26 mouse cellular contexts compared by ENCODE assay signal in the genomic region with DNA sequence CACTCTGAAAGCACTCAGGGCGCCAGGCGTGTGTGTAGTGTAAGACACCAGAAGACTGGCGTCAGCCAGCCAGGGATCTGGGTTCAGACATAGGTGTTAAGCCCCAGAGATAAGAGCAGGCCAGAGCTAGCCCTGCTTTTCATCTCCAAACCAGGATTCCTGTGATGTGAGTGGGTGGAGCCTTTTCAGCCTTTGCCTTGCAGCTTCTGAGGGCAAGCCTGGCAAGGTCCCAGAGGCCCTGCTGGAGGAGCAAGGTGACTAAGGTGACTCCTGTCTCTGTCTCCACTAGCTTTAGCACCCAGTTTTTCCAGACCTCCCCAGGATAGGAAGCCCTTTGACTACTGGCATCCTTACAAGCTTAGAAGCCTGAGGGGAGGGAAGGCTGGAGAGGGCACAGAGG. TPM values are rescaled to one million over a fixed set of nuclear protein-coding genes. Genes with fewer than 3 reads are reported as not detected.
DNase-seq lines count a peak whose midpoint lies in the region; ATAC-seq and TF ChIP-seq lines count a peak whose summit lies in the region.
"Had no signal": no experiment of that assay in that cellular context is flagged by ENCODE, and none has a peak within 500 bp of the region (broad histone marks: within the 10 kb centered on the region; RNA-seq: fewer than 3 reads in every experiment).

No protein-coding gene starts in this region.

- TF ChIP-seq POLR2A in MEL (IDR thresholded peaks at IDR 0.05; ENCODE audit: control insufficient read depth in 1 of 2, insufficient read depth in 1 of 2, low read depth in 1 of 2, low read length in 2 of 2, poor library complexity in 1 of 2) = no peak

- no peak overlapping the region for H3K4me2 ChIP-seq in embryonic facial prominence, embryonic 13.5 days
- H3K4me2 ChIP-seq in hindbrain, embryonic 11.5 days (replicated peaks; ENCODE audit: low read depth, low read length) = no peak overlapping the region
- H3K4me2 ChIP-seq: embryonic facial prominence, embryonic 15.5 days; hindbrain, embryonic 13.5 days; liver, embryonic 11.5 days had no signal

- peak overlapping the region; percentile 70 for H3K27ac ChIP-seq in heart, embryonic 10.5 days
- H3K27ac ChIP-seq in MEL (ENCODE audit: control insufficient read depth, low read depth, low read length) = no peak overlapping the region
- no peak overlapping the region for H3K27ac ChIP-seq in embryonic facial prominence, embryonic 13.5 days
- H3K27ac ChIP-seq in hindbrain, embryonic 11.5 days (ENCODE audit: low read depth, low read length) = no peak overlapping the region
- H3K27ac ChIP-seq: embryonic facial prominence, embryonic 15.5 days; forebrain, embryonic 10.5 days; hindbrain, embryonic 13.5 days; layer of hippocampus, adult 2 months had no signal

- 28% methylated on average over 3 of the region's 3 CpGs for WGBS in heart, embryonic 10.5 days
- 79% methylated on average over 3 of the region's 3 CpGs for WGBS in embryonic facial prominence, embryonic 13.5 days
- 81% methylated on average over 3 of the region's 3 CpGs for WGBS in hindbrain, embryonic 11.5 days

- no peak overlapping the region for H3K4me3 ChIP-seq in heart, embryonic 10.5 days
- H3K4me3 ChIP-seq in MEL (ENCODE audit: control insufficient read depth in 1 of 2, insufficient read depth in 1 of 2, low read depth in 2 of 2, low read length in 2 of 2) = no peak overlapping the region
- H3K4me3 ChIP-seq in embryonic facial prominence, embryonic 13.5 days = no peak overlapping the region
- no peak overlapping the region for H3K4me3 ChIP-seq in hindbrain, embryonic 11.5 days (ENCODE audit: low read depth, low read length)
- H3K4me3 ChIP-seq: embryonic facial prominence, embryonic 15.5 days; forebrain, embryonic 10.5 days; hindbrain, embryonic 13.5 days; layer of hippocampus, adult 2 months; megakaryocyte, embryonic 14.5 days had no signal

- no peak for TF ChIP-seq RAD21 in MEL (IDR thresholded peaks at IDR 0.05; ENCODE audit: low read depth, low read length)

- H3K9me3 ChIP-seq in heart, embryonic 10.5 days = no peaks in the 10 kb centered on the region
- H3K9me3 ChIP-seq in MEL (replicated peaks; ENCODE audit: insufficient read depth, low read length) = no peaks in the 10 kb centered on the region
- no peaks in the 10 kb centered on the region for H3K9me3 ChIP-seq in embryonic facial prominence, embryonic 13.5 days
- H3K9me3 ChIP-seq in hindbrain, embryonic 11.5 days (ENCODE audit: control insufficient read depth, low read length) = no peaks in the 10 kb centered on the region
- H3K9me3 ChIP-seq: embryonic facial prominence, embryonic 15.5 days; forebrain, embryonic 10.5 days; hindbrain, embryonic 13.5 days; megakaryocyte, embryonic 14.5 days had no signal

- TF ChIP-seq EP300 in MEL (IDR thresholded peaks at IDR 0.05; ENCODE audit: low read depth in 1 of 2, low read length in 2 of 2) = no peak

- no peak for TF ChIP-seq CTCF in MEL (IDR thresholded peaks at IDR 0.05 in 2 of 3, conservative IDR thresholded peaks at IDR 0.05 in 1 of 3; ENCODE audit: control insufficient read depth in 1 of 3, insufficient read depth in 1 of 3, low read depth in 2 of 3, low read length in 3 of 3, poor library complexity in 1 of 3, severe bottlenecking in 1 of 3)

- peaks cover 96% of the 10 kb centered on the region for H3K4me1 ChIP-seq in heart, embryonic 10.5 days
- no peaks in the 10 kb centered on the region for H3K4me1 ChIP-seq in MEL (ENCODE audit: control insufficient read depth in 1 of 2, insufficient read depth in 2 of 2, low read length in 2 of 2)
- peaks cover 57% of the 10 kb centered on the region for H3K4me1 ChIP-seq in embryonic facial prominence, embryonic 13.5 days
- H3K4me1 ChIP-seq in hindbrain, embryonic 11.5 days (replicated peaks; ENCODE audit: control insufficient read depth, insufficient read depth, low read length) = no peaks in the 10 kb centered on the region

- intact Hi-C loops in heart, postnatal 25 days (cut with DNase I) = no loop called here

- H3K9ac ChIP-seq in MEL (ENCODE audit: control insufficient read depth, low read depth, low read length, poor library complexity, severe bottlenecking) = no peak overlapping the region
- 0 out of 2 replicates have a peak overlapping the region, but pooled peaks have one; percentile 11 for H3K9ac ChIP-seq in embryonic facial prominence, embryonic 13.5 days
- no peak overlapping the region for H3K9ac ChIP-seq in hindbrain, embryonic 11.5 days (ENCODE audit: low read depth, low read length)
- H3K9ac ChIP-seq: embryonic facial prominence, embryonic 15.5 days; hindbrain, embryonic 13.5 days had no signal

- no peaks in the 10 kb centered on the region for H3K36me3 ChIP-seq in heart, embryonic 10.5 days
- no peaks in the 10 kb centered on the region for H3K36me3 ChIP-seq in MEL (ENCODE audit: control insufficient read depth in 1 of 2, insufficient read depth in 2 of 2, low read length in 2 of 2)
- no peaks in the 10 kb centered on the region for H3K36me3 ChIP-seq in embryonic facial prominence, embryonic 13.5 days
- no peaks in the 10 kb centered on the region for H3K36me3 ChIP-seq in hindbrain, embryonic 11.5 days (ENCODE audit: control insufficient read depth, insufficient read depth, low read length)
- H3K36me3 ChIP-seq: embryonic facial prominence, embryonic 15.5 days; forebrain, embryonic 10.5 days; hindbrain, embryonic 13.5 days had no signal

- H3K27me3 ChIP-seq in heart, embryonic 10.5 days (ENCODE audit: insufficient read depth, poor library complexity, severe bottlenecking) = peaks cover 85% of the 10 kb centered on the region
- H3K27me3 ChIP-seq in MEL (ENCODE audit: control insufficient read depth in 1 of 2, insufficient read depth in 2 of 2, low read length in 2 of 2) = no peaks in the 10 kb centered on the region
- no peaks in the 10 kb centered on the region for H3K27me3 ChIP-seq in embryonic facial prominence, embryonic 13.5 days
- H3K27me3 ChIP-seq in hindbrain, embryonic 11.5 days (ENCODE audit: control insufficient read depth, insufficient read depth, low read length) = no peaks in the 10 kb centered on the region
- H3K27me3 ChIP-seq: embryonic facial prominence, embryonic 15.5 days had no signal

- DNase-seq in heart, embryonic 10.5 days (ENCODE audit: low spot score) = peak; percentile 87
- DNase-seq in heart, postnatal 25 days (ENCODE audit: low spot score) = no peak
- peak; percentile 55 for DNase-seq in kidney, adult 18-20 months
- no peak for DNase-seq in kidney, adult 9 months
- DNase-seq in MEL (ENCODE audit: low read depth, low spot score) = peak; percentile 14
- no peak for DNase-seq in hindbrain, embryonic 11.5 days (ENCODE audit: low spot score)
- DNase-seq: cerebellum, adult 8-10 months; gastrocnemius, postnatal 10 days; left cerebral cortex, postnatal 4 days; lung, postnatal 14 days; retina, postnatal 1 day; thymus, postnatal 4 days had no signal

- ATAC-seq in embryonic facial prominence, embryonic 13.5 days (ENCODE audit: insufficient number of reproducible peaks, insufficient read depth, low FRiP score, low TSS enrichment, low read depth) = no peak
- no peak for ATAC-seq in hindbrain, embryonic 11.5 days (ENCODE audit: low FRiP score)
- ATAC-seq: midbrain, embryonic 16.5 days had no signal

- H3K79me2 ChIP-seq in MEL (ENCODE audit: control insufficient read depth, insufficient read depth, low read length, poor library complexity) = no peaks in the 10 kb centered on the region

TF ChIP-seq in MEL, 35 proteins besides CTCF, POLR2A, EP300 and RAD21:
- no peak for TF ChIP-seq ELF1 (IDR thresholded peaks at IDR 0.05; ENCODE audit: low read depth, low read length)
- TF ChIP-seq KAT2A (conservative IDR thresholded peaks at IDR 0.05; ENCODE audit: low read depth, low read length) = no peak
- TF ChIP-seq TCF12 (IDR thresholded peaks at IDR 0.05; ENCODE audit: low read depth, low read length) = no peak
- TF ChIP-seq GATA1 (IDR thresholded peaks at IDR 0.05; ENCODE audit: low read depth, low read length) = no peak
- no peak for TF ChIP-seq MAX (IDR thresholded peaks at IDR 0.05; ENCODE audit: low read length)
- no peak for TF ChIP-seq RCOR1 (IDR thresholded peaks at IDR 0.05; ENCODE audit: low read depth, low read length)

RNA-seq across cellular contexts. Expression of a gene that starts 13.9 kb away (rescaled TPM):
- 2.5 and 7.6 TPM in 2 replicates for polyA plus RNA-seq in heart, embryonic 10.5 days (2016; fragmentation: Nextera tagmentation; extraction: Ambion mirVana)
- total RNA-seq in heart, postnatal 25 days (2021) = 1 to 10 TPM; 6.2 to 7.1 TPM
- total RNA-seq in MEL (2012; rRNA removed) = not detected in 2 replicates
- under 1 TPM in 1 of 2 experiments, not detected in 1; 0.01 TPM for polyA plus RNA-seq in MEL (2012; ENCODE audit: insufficient read depth in 1 of 2, insufficient read length in 2 of 2, low read depth in 1 of 2, low replicate concordance in 2 of 2, missing spikeins in 1 of 2)
- polyA plus RNA-seq in embryonic facial prominence, embryonic 13.5 days (2015; fragmentation: Nextera tagmentation; extraction: Ambion mirVana) = 14.2 and 14.5 TPM in 2 replicates
- polyA plus RNA-seq in hindbrain, embryonic 11.5 days (2014; fragmentation: Nextera tagmentation; extraction: Ambion mirVana) = 2.3 and 3.7 TPM in 2 replicates

RNA-seq across cellular contexts. Expression of a gene that starts 31.7 kb away (rescaled TPM):
- not detected in 2 replicates for polyA plus RNA-seq in heart, embryonic 10.5 days (2016; fragmentation: Nextera tagmentation; extraction: Ambion mirVana)
- total RNA-seq in heart, postnatal 25 days (2021) = not detected
- total RNA-seq in MEL (2012; rRNA removed) = not detected in 2 replicates
- under 1 TPM in 1 of 2 experiments, not detected in 1; 0.21 TPM for polyA plus RNA-seq in MEL (2012; ENCODE audit: insufficient read depth in 1 of 2, insufficient read length in 2 of 2, low read depth in 1 of 2, low replicate concordance in 2 of 2, missing spikeins in 1 of 2)
- not detected in 2 replicates for polyA plus RNA-seq in embryonic facial prominence, embryonic 13.5 days (2015; fragmentation: Nextera tagmentation; extraction: Ambion mirVana)
- not detected in 2 replicates for polyA plus RNA-seq in hindbrain, embryonic 11.5 days (2014; fragmentation: Nextera tagmentation; extraction: Ambion mirVana)
- total RNA-seq: common myeloid progenitor, adult 5-6 weeks; gastrocnemius, postnatal 10 days; heart, adult 8-10 months; layer of hippocampus, adult 2 months; left cerebral cortex, adult 18-20 months; left cerebral cortex, postnatal 4 days had no signal
- polyA plus RNA-seq: C2C12; forebrain, embryonic 10.5 days; frontal cortex, adult 2 months; hindbrain, embryonic 13.5 days; intestine, embryonic 14.5 days; liver, embryonic 11.5 days; midbrain, embryonic 16.5 days had no signal

Comparison
In these comparisons a context has a peak if more than half of its experiments do, and no peak if none do; other contexts are left out.
1. DNase-seq: peak in heart, embryonic 10.5 days (single experiment), kidney, adult 18-20 months (single experiment) and MEL (single experiment); none in heart, postnatal 25 days (single experiment), kidney, adult 9 months (single experiment) and hindbrain, embryonic 11.5 days (single experiment).